Mouse (Mus musculus) thymus, adult 2 months (tissue): ENCODE measurements at regions not wholly inside any gene's neighbourhood (a gene's known extent, or its start where the extent isn't known, plus 50 kb on each side); places are given as distances from the start of the nearest gene placed in this dataset.

Source experiments
- DNase-seq: peaks from one replicate; pipeline ENCODE4 v3.0.0; 2021
- H3K27ac ChIP-seq: fragments of 200-500 bp; 2 replicates; pipeline ENCODE4 v1.5.1; 2012; ENCODE audit warnings: low read length, control low read depth; ENCODE audit not compliant: control insufficient read depth, insufficient read depth
- H3K27me3 ChIP-seq: fragments of 200-500 bp; 2 replicates; pipeline ENCODE4 v1.6.1; 2012; ENCODE audit warnings: mild to moderate bottlenecking, low read length, moderate library complexity, mixed read lengths; ENCODE audit not compliant: control insufficient read depth, insufficient read depth
- H3K36me3 ChIP-seq: fragments of 200-500 bp; 2 replicates; pipeline ENCODE4 v1.6.1; 2012; ENCODE audit warnings: mild to moderate bottlenecking, low read length, moderate library complexity; ENCODE audit not compliant: control insufficient read depth, insufficient read depth
- H3K4me1 ChIP-seq: fragments of 200-500 bp; replicated peaks from 2 replicates; pipeline ENCODE4 v1.6.1; 2012; ENCODE audit warnings: low read length; ENCODE audit not compliant: control insufficient read depth, insufficient read depth
- H3K4me3 ChIP-seq: fragments of 200-500 bp; 2 replicates; pipeline ENCODE4 v1.5.1; 2012; ENCODE audit warnings: mild to moderate bottlenecking, low read length, control low read depth, moderate library complexity; ENCODE audit not compliant: control insufficient read depth, insufficient read depth
- CTCF ChIP-seq: fragments of 200-500 bp; IDR thresholded peaks from 2 replicates; pipeline ENCODE4 v1.5.1; 2012; ENCODE audit warnings: mild to moderate bottlenecking, control low read depth, low read length, moderate library complexity, borderline replicate concordance; ENCODE audit not compliant: control insufficient read depth, poor library complexity, insufficient read depth; ENCODE audit errors: extremely low read depth
- POLR2A ChIP-seq: fragments of 200-500 bp; IDR thresholded peaks from 2 replicates; pipeline ENCODE4 v1.6.1; 2012; ENCODE audit warnings: mild to moderate bottlenecking, low read length, control low read depth, moderate library complexity; ENCODE audit not compliant: control insufficient read depth, poor library complexity, insufficient read depth; ENCODE audit errors: extremely low read depth
- WGBS: fragments of 180-500 bp; shearing (Covaris S2); methylation state at CpG from one replicate; pipeline ENCODE4 v1.1.7; 2018; 5-methylcytosine and 5-hydroxymethylcytosine counted together

GRCm38 (mm10) chr13:60434221-60435210, 167.2 kb upstream of the Dapk1 start:
- Histone ChIP-seq H3K27ac (no peak overlapping the region), H3K4me1 (no peaks in the 10 kb centered on the region), H3K27me3 (no peaks in the 10 kb centered on the region), H3K4me3 (no peak overlapping the region), H3K36me3 (no peaks in the 10 kb centered on the region)
- 66% methylated on average over 11 of the region's 11 CpGs for WGBS
- DNase-seq = no peak
- TF ChIP-seq CTCF = no peak
- TF ChIP-seq POLR2A = no peak

- WGBS = 63% methylated on average over 5 of the region's 5 CpGs
- no peak for DNase-seq
- no peaks in the 10 kb centered on the region for H3K36me3 ChIP-seq
- no peak overlapping the region for H3K27ac ChIP-seq
- H3K27me3 ChIP-seq = no peaks in the 10 kb centered on the region
- TF ChIP-seq CTCF (no peak), POLR2A (no peak)
- no peaks in the 10 kb centered on the region for H3K4me1 ChIP-seq
- no peak overlapping the region for H3K4me3 ChIP-seq
These were observed 166.4 kb upstream of the Dapk1 start for GRCm38 (mm10) chr13:60435333-60435732.

GRCm38 (mm10) chr13:60438177-60438576, 163.6 kb upstream of the Dapk1 start:
- Histone ChIP-seq H3K4me1 (no peaks in the 10 kb centered on the region), H3K36me3 (no peaks in the 10 kb centered on the region), H3K4me3 (no peak overlapping the region), H3K27ac (no peak overlapping the region), H3K27me3 (no peaks in the 10 kb centered on the region)
- 93% methylated on average over 2 of the region's 2 CpGs for WGBS
- TF ChIP-seq CTCF (no peak), POLR2A (no peak)
- no peak for DNase-seq

DNA sequence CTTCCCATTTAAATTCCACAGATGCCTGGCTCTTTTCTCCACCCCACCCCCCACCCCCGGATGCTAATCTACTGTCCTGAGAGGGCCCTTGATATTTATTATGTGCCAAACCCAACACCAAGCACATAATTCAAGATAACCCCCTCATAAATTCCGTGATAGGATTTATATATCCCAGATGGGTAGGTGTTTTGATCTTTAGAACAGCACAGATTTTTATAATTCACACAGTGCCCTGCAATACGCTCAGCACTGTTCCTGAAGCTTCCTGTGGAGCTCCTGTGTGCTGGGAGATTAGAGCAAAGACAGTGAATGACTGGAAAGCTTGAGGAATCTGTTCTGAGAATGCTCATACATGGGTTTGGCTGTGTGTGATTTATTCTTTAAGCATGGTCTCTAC, 161.2 kb upstream of the Dapk1 start:
- no peak for TF ChIP-seq CTCF
- no peak for TF ChIP-seq POLR2A
- H3K4me1 ChIP-seq = no peaks in the 10 kb centered on the region
- no peak for DNase-seq
- no peak overlapping the region for H3K4me3 ChIP-seq
- H3K36me3 ChIP-seq = no peaks in the 10 kb centered on the region
- 49% methylated on average over 3 of the region's 3 CpGs for WGBS
- H3K27ac ChIP-seq = no peak overlapping the region
- no peaks in the 10 kb centered on the region for H3K27me3 ChIP-seq

DNA sequence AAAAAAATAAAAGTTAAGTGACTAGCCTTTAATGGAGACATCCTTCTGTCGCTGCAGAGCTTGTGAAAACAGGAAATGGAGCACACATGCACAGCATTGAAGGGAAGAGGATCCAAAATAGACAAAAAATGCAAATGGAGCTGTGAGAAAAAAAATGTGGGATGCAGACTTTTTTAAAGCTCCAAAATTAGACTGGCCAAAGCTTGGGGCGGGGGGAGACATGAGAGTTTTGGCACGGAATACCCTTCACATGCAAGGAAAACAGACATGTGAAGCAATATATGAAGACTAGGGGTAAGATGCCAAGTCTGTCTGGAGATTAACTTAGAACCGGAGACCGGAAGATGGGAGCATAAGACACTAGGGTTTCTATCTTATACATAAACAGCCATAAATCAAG, 156.6 kb upstream of the Dapk1 start:
- Histone ChIP-seq H3K36me3 (no peaks in the 10 kb centered on the region), H3K27me3 (no peaks in the 10 kb centered on the region), H3K4me1 (no peaks in the 10 kb centered on the region), H3K27ac (no peak overlapping the region), H3K4me3 (no peak overlapping the region)
- DNase-seq = no peak
- 86% methylated on average over 5 of the region's 5 CpGs for WGBS
- TF ChIP-seq POLR2A (no peak), CTCF (no peak)

GRCm38 (mm10) chr13:60446926-60447325, 154.8 kb upstream of the Dapk1 start:
- no peaks in the 10 kb centered on the region for H3K4me1 ChIP-seq
- 61% methylated on average over 5 of the region's 5 CpGs for WGBS
- H3K4me3 ChIP-seq = no peak overlapping the region
- H3K27me3 ChIP-seq = no peaks in the 10 kb centered on the region
- no peaks in the 10 kb centered on the region for H3K36me3 ChIP-seq
- H3K27ac ChIP-seq = no peak overlapping the region
- DNase-seq = no peak
- TF ChIP-seq POLR2A = no peak
- no peak for TF ChIP-seq CTCF
